Mouse (Mus musculus) right cerebral cortex, postnatal 4 days (tissue): ENCODE data around the gene Zbtb45.

Source experiments
- DNase-seq: peaks from one replicate; pipeline ENCODE4 v3.0.0-alpha.2; 2022

Gene Zbtb45

GRCm38 (mm10) chr7:13010005-13010908 is at the start of gene Zbtb45:
Zbtb45 (minus strand) TSS chr7:13010034.
- DNase-seq = no peak

DNA sequence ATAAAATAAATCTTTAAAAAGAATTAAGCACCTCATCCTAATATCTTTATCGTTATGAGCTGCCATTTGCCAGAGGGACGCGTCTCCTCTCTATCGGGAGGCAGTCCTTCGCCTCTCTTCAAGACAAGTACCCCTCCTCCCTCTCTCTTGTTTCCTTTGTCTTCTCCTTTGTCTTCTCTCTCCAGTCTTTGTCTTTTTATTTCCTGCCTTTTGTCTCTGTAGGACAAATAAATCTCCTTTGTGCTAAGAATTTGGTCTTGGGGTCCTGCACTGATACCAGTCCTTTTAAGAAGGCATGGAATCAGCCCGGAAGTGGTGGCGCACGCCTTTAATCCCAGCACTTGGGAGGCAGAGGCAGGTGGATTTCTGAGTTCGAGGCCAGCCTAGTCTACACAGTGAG is 49.7 kb upstream of the Zbtb45 start:
- DNase-seq = no peak

- DNase-seq = no peak
Observed at GRCm38 (mm10) chr7:13056913-13057700, 47.3 kb upstream of the Zbtb45 start.

DNA sequence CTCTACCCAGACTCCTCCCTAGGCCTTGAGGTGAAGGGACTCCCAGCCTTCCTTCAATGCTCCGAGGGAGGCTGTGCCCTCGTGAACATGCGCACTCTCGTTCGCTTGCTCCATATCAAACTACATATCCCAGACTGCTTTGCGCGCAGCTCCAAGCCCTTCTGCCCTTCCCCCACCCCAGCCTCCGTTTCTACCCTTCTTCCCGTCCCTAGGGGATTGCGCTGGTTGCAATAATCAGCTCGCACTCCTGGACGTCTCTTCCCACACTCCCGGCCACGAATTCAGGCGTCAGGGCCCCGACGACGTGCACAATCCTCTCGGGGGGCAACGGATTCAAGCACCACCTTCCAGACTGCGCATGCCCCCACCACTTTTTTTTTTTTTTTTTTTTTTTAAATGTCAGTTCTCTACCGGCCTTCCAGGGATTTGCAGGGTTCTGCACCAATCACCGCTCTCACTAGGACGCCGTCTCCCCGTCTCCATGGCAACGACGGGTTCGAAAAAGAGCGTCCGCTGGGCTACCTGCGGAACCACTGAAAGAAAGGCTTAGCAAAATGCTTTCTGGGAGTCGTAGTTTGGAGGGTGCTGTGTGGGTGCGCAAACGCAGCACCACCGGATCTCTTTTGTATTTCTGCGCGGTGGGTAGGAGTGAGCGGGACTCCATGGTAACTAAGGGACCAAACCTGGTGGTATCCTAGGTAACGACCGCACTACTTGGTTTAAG is 44.6 kb upstream of the Zbtb45 start, which contains the start of gene Mzf1:
TSS of gene Mzf1 (minus strand) at position 478 of the 724 bp plus-strand sequence.
- DNase-seq = peak; percentile 92

DNA sequence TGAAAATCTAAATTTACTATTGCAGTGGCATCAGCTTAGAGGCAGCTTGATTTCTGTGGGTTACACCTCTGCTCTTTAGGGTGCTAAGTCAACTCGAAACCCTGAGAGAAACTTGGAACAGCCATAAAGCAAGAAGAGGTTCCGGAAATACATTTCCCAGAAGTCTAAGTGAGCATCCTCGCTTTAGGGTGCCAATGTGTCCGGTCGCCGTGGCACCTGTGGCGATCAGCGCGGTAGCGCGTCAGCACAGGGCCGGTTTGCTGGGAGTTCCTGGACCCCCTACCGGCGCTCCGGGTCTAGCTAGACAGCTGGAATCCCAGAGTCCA is 44.1 kb upstream of the Zbtb45 start:
- no peak for DNase-seq

DNA sequence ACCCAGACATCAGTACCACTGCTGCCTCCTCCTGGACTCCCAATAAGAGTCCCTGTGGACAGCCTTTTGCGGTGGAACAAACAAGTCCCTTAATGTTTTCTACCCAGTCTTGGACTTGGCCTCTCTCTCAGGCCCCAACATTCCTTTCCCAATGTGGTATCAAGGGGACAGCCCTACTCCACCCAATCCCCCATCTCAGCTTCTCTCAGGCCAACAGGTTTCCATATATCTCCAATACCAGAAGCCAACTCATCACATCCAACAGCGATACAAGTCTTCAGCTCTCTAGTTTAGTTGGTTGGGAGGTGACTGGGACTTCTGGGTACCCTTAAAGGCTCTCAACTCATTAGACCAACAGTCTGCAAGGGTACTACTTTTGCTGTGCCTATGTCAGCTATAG is 43.7 kb upstream of the Zbtb45 start:
- DNase-seq = no peak

DNA sequence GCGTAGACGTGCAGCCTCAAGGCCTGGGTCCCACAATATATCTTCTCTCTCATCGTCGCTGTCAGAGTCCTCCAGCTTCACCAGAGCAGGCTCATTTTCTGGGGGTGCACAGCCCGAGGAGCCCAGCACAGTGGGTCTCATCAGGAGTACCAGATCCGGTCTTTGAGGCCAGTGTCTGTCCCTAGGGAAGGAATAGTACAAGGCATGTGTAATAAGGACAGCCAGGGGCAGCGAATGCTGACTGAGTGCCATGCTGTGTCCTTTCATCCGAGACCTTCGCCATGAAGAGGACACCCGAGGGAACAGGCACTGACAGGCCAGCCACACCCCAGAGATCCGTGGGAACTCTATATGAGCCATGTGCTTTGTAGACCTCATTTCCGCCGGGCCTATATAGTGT is 43.2 kb upstream of the Zbtb45 start:
- DNase-seq = no peak

GRCm38 (mm10) chr7:13046084-13046483 is 36.2 kb upstream of the Zbtb45 start:
- DNase-seq = no peak

GRCm38 (mm10) chr7:13044254-13044625 is 34.4 kb upstream of the Zbtb45 start:
- DNase-seq = no peak

DNA sequence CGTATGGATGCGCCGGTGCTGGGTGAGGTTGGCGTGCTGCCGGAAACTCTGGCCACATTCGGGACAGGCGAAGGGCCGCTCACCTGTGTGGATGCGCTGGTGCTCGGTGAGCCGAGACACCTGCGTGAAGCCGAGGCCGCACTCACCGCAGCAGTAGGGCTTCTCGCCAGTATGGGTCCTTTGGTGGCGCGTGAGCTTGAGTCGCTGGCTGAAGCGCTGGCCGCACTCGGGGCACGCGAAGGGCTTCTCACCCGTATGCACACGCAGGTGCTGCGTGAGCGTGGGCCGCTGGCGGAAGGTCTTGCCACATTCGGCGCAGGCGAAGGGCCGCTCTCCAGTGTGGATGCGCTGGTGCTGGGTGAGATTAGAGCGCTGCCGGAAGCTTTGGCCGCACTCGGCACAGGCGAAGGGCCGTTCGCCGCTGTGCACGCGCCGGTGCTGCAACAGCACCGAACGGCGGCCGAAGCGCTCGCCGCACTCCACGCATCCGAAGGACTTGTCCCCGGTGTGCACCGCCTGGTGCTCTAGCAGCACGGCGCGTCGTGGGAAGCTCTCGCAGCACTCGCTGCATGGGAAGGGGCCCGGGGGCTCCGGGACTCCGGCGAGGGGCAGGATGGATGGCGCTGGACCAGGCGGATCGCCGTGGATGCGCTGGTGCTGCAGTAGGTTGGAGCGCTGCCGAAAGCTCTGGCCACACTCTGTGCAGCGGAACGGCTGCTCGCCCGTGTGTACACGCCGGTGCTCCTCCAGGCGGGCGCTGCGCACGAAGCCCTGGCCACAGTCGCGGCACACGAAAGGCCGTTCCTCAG is 33.8 kb upstream of the Zbtb45 start:
- DNase-seq = peak; percentile 67

GRCm38 (mm10) chr7:13043120-13043444 is 33.2 kb upstream of the Zbtb45 start:
- no peak for DNase-seq

DNA sequence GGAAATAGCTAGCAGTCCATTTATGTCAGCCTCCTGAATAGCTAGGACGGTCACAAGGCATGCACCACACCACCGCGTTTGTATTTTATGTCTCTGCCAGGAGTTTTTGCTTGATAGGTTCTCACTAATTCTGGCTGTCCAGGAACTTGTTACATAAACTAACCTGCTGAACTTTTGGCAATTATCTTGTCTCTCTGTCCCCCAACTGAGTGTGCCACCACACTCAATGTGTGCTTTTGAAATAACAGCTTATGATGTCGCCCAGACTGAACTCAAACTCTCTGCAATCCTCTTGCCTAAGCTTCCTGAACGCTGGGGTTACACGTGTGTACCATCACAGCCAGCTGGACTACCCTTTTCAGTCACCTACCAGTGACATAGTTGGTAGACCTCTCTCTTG is 32.7 kb upstream of the Zbtb45 start:
- no peak for DNase-seq

- no peak for DNase-seq
Observed at GRCm38 (mm10) chr7:13041256-13041655, 31.4 kb upstream of the Zbtb45 start.

GRCm38 (mm10) chr7:13039181-13039580 is 29.3 kb upstream of the Zbtb45 start:
- DNase-seq = no peak

DNA sequence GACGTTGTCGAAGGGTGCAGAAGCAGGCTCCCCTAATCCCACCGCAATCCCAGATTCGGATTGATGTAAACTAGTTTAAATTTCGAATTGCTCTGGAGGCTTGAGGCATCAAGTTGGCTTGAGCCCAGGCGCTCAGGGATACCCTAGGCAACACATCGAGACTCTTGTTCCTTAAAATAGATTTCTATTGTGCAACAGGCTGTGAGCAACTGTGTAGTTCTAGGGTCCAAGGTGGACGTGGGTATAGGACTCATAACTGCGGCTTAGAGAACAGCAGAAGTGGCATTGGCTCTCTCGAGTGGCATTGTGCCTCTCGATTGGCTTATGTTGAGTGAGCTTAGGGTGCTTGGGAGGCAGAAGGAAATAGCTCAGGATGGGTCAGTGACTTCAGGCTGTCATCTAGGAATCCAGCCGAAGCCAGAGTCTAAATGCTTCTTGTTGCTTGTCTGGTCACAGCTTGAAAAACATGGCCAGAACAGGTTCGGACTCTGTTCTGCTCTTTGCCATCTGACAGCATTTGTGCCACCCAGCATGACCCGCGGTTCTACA is 28.9 kb upstream of the Zbtb45 start:
- DNase-seq = no peak

GRCm38 (mm10) chr7:13037901-13038555 is 28.2 kb upstream of the Zbtb45 start, which contains the start of gene Ube2m:
Ube2m (minus strand) TSS chr7:13038275.
- DNase-seq = peak; percentile 100

GRCm38 (mm10) chr7:13037366-13037765 is 27.5 kb upstream of the Zbtb45 start:
- DNase-seq = peak; percentile 66

GRCm38 (mm10) chr7:13036806-13037205 is 27.0 kb upstream of the Zbtb45 start:
- no peak for DNase-seq

- peak; percentile 54 for DNase-seq
Observed at GRCm38 (mm10) chr7:13035211-13035855, 25.5 kb upstream of the Zbtb45 start.

DNA sequence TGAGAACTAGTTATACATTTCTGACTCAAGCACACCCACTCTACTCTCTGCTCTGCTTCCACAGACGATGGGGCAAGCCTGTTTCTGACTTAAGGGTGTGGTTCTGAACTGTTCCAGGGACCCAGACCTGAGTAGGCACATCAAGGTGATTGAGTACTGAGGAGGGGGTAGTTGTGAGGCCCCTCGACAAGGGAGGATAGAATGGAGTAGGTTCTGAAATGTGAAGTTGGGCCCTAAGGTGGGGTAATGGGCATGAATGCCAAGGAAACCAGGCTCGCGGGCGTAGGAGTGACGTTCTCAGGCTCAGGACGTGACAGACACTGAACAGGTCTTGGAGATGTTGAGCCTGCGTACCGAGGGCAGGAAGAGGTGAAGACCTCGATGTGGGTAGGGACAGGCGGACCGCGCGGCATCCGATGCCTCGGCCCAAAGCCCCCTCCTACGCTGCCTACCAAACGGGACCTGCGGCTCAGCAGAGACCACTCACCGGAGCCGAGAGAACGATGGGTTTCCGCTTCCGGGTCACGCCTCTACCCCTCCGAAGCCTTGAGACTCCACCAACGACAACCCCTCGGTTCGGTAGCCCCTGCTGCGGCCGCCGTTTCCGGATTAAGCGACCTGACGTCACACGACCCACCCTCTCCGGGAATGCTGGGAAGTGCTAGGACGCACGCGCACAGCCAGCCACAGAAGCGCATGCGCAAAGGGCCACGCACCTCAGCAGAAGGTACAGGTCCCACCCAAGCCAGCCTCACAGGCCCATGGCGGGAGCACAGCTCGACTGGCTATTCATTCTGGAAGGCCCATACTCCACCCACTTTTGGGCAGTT is 24.5 kb upstream of the Zbtb45 start, which contains the start of gene Chmp2a:
TSS of gene Chmp2a (minus strand) at position 660 of the 830 bp plus-strand sequence.
- DNase-seq = peak; percentile 98
